Mouse (Mus musculus): Measurements from ENCODE around the gene Jmjd7.
A peak's percentile ranks its signal among the peaks of the same experiment; 100 is the strongest.

The Jmjd7 gene

DNA sequence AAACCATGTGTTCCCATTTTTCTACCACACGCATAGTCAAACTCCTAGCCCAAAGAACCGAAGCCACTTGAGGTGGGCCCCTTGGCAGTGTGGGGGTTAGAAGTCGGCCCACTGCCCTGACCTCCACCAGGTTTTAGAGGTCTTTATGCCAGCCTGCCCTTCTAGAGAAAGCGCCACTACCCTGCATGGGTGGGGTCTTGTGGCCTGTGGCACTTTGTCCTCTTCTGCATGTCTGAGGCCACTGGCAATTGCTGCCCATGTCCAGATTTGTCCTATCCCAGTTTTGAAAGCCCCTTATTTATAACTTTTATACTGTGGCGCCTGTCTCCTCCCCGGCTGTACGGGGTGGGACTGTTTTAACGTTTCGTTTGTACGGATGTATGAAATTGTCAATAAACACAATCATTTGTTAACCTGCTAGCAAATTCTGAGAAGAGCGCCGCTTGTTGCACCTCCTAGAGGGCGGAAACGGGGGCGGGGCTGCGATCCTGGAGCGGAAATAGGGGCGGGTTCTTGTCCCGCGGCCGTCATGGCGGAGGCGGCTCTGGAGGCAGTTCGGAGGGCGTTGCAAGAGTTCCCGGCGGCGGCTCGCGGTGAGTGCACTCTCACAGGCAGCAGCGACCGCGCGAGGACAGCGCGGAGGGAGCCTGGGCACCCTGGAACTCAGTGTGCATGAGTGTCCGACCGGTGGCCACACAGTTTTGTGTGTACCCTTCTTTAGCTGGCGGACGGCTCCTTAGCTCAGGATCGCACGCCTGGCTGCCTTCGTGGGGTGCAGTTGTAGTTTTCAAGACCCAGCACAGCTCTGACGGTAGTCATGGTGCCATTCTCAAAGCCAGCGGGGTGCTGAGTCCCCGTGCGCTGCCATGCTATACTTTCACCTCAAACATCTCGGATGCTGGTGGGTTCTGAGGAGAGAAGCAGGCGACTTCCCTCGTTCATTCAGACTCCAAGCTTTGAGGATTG, at the start of gene Jmjd7, which contains the start of gene Gm28042:
Gene Jmjd7, plus strand, starts transcription at position 500 of the 966 bp plus-strand sequence.
Gene Gm28042, plus strand, starts transcription at position 510 of the 966 bp plus-strand sequence.
- DNase-seq (ENCODE audit: low spot score): peak; percentile 89

DNA sequence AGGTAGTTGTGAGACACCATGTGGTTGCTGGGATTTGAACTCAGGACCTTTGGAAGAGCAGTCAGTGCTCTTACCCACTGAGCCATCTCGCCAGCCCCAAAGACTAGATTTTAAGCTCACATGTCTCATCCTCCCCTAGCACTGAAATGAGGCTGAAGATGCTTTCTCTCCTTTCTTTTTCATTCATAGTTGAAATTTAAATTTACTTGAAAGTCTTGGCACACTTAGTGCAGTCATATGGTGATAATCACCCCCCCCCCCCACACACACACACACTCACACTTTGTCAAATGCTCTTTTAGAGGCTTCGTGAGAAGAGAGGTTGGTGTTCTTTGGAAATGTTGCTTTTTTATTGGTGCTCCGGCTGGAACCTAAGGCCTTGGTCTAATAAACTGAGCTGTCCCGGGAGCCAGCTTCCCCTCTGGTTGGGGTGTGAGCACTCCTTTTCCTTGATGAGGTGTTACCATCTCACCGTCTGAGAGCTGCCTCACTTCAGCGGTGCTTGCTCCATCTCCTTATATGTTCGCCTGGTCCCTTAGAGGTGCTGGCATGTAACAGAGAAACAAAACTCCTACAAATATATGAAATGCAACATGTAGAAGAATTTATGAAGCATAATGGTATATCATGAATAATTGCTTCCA, 46.8 kb upstream of the Jmjd7 start:
- no peak for DNase-seq (ENCODE audit: low spot score)

DNA sequence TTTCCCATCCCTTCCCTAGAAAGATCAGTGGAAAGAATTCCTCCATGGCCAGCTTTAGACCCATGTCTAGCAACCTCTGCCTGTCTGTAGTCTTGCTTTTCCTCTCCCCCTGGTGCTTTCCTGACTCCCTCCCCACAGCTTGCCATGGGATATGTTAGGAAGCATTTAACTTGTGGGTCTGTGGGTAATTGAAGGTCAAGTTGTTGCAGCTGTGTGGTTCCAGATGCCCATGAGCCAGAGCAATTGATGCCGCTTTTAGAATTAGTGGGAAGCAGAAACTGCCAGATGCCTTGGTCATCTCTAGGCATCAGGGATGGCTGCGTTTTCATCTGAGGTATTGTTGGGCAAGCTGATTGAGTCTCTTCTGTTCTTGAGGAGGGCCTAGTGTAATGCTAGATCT, 45.7 kb upstream of the Jmjd7 start:
- DNase-seq (ENCODE audit: low spot score): peak; percentile 28

DNA sequence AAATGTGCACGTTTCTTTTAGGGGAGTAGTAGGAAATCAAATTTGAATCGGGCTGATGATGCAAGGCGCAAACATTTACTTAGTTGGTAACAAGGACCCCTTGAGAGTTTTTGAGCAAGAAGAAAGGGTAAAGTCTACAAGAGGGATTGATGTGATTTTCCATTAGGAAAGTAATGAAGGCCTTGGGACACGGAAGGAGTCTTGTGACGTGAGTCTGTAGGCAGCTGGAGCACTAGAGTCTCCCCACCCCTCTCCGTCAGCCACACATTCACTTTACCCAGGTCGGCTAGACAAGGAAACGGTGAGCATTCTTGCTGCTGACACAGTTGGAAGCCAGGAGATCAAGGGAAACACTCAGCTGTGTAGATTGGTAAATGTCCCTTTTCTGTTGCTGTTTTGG, 41.4 kb upstream of the Jmjd7 start:
- no peak for DNase-seq (ENCODE audit: low spot score)

DNA sequence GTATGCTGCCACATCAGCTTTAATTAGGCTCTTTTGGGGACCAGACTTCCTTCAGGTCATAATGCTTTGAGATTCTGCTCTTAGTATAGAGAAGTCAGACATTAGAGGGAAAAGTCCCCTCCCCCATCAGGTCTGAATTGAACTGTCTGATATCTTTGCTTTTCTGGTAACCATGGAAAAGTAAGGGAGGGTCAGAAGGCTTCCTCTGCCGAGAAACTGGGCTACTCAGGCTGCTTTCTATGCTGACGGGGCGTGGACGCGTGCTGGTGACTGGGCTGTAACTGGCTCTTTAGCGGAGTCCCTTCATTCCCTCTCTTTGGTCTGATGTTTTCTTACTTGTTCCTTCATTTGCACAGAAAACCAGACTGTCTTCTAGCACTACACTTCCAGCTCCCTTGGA, 40.9 kb upstream of the Jmjd7 start:
- no peak for DNase-seq (ENCODE audit: low spot score)

DNA sequence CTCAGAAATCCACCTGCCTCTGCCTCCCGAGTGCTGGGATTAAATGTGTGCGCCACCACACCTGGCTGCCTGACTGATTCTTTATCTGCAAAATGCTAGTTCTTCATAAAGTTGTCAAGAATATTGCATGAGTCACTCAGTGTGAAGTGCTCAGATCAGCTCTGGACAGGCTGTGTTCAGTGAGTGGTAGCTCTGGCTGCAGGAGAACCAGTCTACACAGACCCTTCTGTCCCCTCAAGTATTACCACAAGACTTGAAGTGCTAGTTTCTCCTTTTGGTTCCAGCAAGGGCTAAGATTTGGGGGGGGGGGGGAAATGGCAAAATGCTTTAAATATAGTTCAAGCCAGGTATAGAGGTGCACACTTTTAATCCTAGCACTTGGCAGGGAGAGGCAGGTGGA, 39.8 kb upstream of the Jmjd7 start:
- no peak for DNase-seq (ENCODE audit: low spot score)

DNA sequence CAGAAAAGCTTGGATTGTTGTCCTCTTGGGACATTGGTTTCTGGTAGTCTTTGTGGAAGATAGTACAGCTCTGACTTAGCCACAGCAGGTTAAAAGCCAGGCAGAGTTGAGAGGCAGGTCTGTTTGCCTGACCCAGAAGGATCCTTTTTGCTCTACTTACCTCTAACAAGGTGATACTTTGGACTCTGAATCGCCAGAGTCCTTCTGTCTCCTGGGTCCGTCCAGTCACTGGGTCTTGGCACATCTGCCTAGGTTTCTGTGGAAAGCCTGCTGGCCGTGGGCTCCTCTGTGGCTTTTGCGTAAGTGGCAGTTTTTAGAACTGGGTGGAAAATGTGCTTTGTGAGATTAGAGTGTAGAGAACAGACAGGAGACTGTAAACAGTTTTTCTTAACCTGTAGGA, 38.3 kb upstream of the Jmjd7 start:
- no peak for DNase-seq (ENCODE audit: low spot score)

DNA sequence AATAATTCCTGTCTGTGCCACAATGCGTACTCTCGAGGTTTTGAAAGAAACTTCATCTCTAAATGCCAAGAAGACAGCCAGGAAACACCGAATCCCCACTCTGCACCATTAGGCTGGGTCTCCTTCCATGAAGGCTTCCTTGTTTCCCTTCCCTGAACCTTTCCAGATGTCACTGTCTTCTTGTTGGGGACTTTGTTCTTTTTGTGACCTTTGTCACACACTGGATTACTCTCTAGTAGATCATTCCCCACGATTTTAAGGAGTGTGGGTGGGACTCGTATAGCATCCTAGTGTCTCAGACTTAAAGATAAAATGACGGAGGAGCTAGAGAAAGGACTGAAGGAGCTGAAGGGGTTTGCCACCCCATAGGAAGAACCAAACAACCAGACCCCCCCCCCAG, 36.4 kb upstream of the Jmjd7 start:
- DNase-seq (ENCODE audit: low spot score): no peak

DNA sequence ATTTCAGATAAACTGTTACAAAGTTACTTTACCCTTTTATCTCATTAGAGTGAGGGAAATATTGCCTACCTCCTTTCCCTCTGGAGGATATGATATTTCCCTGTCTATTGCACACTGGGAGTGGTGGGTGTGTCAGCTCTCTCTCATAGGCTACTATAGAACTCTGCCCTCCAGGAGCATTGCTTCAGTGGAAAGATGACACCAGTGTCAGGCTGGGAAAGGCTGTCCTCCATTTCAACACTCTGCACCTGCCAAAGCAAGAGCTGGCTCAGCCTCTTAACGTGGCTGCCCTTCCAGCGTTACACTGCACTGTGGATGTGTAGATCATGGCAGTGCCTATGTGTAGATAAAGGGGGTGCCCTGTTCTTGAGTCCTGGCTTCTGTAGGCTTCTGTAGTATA, 34.9 kb upstream of the Jmjd7 start:
- no peak for DNase-seq (ENCODE audit: low spot score)

DNA sequence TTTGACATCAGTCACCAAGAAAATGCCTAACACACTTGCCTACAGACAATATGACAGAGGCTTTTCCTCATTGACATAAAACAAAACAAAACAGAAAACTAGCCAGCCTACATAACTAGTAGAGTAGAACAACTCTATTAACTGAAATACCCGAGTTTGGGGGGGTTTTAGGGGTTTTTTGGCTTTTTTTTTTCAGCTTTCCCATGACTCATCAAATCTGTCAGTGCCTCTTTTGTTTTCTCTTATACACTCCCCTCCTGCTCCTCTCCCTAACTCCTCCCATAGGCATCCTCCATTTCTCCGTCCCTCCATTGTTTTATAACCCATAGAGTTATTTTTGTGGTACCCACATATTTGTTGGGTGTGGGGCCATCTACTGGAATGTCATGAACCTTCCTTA, 33.8 kb upstream of the Jmjd7 start:
- no peak for DNase-seq (ENCODE audit: low spot score)

DNA sequence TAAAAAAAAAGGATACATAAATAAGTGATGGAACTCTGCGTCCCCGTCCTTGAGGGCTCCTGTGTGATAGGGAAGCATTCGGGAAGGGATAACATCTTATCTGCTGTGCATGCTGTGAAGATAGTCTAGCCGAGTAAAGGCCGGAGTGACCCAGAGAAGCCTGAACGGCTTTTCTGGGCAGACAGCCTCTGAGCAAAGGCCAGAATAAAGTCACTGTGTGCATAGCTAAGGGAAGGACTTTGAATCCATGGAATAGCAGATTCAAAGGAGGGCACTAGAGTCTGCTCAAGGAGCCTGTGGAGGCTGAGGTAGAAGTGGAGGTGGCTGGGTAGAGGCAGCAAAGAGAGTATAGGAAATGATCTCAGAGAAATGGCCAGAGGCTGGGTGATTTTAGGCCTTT, 32.4 kb upstream of the Jmjd7 start:
- no peak for DNase-seq (ENCODE audit: low spot score)

DNA sequence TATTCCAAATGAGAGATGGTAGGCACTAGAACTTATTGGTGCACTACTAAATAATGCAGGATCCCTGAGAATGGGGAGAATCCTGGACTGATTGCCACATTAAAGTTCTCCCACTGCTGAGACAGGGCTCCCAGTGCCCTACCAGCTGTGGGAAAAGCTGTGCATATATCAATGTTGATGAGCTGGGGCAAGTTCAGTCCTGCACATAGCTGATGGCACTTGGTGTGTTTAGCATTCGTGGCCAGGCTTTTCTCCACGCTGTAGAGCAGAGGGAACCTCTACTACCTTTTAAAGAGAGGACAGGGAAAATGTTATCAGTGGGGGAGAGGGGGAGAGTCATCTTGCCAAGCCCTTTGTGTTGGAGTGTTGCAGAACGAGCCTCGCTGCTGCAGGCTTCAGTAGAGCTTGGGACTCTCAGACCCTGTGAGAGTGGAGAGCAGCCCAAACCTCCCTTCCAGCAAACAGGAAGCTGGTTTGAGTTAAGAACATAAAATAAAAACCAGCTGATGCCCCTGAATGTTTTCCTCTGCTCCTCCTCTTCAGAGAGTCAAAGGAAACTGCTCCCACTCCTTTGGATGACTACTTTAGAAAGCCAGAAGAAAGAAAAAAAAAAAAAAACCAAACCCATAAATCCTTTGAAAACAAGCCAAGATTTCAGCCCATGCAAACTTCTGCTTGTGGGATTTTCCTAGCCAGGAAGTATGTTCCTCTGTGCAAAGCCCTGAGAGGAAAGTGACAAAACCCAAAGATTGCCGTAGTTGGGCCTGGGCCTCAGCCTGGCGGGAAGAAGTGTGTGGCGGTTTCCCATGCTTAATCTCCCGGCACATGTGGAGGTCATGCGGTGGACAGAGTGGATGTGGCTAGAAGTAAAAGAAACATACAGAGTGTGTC, 31.6 kb upstream of the Jmjd7 start:
- no peak for DNase-seq (ENCODE audit: low spot score)

DNA sequence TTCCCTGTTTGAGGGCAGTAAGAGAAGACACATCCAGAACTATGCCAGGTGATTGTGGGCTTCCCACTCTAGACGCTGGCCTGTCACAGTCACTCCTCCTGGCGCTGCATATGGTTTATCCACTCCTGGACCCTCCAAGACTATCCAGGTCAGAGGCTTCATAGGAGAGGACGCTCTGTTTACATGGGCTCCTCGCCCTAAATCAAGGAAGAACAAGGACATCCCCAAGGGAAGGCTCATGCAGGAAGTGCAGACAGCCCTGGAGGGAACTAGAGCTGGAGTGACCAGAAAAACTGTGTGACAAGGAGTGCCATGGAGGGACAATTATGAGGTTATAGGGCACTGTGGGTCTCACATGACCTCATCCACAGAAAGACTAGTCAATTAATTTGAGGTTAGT, 29.9 kb upstream of the Jmjd7 start:
- no peak for DNase-seq (ENCODE audit: low spot score)

DNA sequence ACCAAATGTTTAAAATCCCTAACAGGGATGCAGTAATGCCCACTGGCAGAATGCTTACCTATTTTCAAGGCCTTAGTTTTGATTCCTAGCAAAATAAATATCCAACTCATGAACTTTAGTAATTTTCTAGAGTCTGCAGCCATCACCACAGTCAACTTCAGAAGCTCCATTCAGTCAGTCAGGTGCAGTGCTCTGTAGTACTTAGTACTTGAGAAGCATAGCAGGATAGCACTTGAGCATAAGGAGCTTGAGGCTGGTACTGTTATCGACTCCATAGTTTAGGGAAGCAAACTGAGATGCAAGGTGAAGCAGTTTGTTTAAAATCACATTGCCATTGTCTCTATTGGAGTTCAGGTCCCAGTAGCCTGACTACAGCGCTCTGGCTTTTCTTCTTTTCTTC, 27.6 kb upstream of the Jmjd7 start:
- no peak for DNase-seq (ENCODE audit: low spot score)

DNA sequence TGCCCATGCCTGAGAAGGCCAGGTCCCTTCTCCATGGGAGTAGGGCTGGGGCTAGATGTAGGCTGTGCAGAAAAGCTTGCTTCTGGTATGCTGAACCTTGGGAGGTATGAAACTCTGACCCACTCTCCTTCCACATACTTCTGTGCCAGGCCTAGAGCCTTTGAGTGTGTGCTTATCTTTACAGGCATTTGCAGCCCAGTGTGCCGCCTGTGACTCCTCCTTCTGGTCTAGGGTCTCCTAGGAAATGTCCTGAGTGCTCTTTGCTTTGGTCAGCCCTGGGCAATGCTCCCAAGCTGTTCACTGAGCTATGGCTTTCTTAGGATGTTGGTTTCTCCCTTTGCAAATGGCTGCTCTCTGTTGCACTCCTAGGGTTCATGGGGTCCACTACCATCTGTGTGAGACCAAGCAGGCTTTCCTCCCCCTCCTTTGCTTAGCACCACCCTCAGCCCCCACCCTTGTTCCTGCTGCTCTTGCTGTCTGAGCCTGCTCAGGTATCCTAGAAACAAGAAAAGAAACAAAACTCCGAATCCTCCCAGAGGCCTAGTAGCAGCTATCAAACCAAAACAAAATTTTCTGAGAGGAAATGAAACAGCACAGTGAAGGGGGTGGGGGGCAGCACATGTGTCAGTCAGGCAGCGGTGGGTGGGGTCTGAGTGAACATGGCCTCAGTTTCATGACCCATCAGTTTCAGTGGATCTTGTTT, 26.2 kb upstream of the Jmjd7 start:
- no peak for DNase-seq (ENCODE audit: low spot score)

DNA sequence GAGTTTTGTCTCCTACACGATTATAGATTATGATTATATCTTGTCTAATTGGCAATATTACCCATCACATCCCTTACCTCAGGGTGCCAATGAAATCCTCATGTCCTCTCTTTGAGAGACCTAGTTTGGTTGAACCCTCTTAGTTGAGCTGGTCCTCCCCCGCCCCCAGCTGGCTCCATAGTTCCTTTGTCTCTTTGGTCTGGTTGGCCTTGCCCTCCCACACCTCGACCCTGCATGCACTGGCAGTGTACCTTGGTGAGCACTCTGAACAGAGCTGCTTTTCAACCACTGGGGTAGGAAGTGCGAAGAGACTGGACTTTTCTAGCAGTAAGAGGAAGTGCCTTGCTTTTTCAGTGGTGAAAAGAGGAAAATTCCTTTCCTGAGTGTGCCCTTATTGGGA, 25.3 kb upstream of the Jmjd7 start:
- no peak for DNase-seq (ENCODE audit: low spot score)

DNA sequence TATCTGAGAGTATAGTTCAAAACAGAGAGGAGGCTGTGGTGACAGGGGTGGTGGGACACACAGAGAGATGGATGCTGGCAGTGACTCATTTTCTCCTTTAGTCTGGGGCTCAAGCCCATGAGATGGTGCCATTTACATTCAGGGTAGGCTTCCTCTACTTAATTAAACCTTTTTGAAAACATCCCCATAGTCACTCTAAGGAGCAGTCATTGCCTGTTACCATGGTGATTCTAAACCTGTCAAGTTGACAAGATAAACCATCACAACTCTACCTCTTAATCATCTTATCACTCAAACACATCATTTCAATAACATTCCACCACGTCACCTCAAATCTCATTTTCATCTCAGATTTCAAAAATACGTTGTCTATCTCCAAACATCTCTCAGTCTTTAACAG, 23.3 kb upstream of the Jmjd7 start:
- no peak for DNase-seq (ENCODE audit: low spot score)

DNA sequence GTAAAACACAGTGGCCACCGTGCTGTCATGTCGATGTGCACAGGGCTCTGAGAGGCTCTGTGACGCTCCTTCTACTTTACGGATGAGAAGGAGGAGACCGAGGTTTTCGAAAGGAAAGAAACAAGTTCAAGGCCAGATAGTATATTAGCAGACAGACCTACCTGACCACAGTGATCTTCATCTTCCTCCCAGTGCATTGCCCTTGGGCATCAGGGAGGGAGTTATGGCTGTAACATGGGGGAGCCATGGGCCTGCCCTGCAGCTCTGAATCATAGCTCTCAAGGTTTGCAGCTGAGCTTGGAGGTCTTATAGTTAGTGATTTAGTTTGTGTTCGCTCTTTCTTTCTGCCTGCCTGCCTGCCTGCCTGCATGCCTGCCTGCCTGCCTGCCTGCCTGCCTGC, 20.6 kb upstream of the Jmjd7 start:
- DNase-seq (ENCODE audit: low spot score): no peak

DNA sequence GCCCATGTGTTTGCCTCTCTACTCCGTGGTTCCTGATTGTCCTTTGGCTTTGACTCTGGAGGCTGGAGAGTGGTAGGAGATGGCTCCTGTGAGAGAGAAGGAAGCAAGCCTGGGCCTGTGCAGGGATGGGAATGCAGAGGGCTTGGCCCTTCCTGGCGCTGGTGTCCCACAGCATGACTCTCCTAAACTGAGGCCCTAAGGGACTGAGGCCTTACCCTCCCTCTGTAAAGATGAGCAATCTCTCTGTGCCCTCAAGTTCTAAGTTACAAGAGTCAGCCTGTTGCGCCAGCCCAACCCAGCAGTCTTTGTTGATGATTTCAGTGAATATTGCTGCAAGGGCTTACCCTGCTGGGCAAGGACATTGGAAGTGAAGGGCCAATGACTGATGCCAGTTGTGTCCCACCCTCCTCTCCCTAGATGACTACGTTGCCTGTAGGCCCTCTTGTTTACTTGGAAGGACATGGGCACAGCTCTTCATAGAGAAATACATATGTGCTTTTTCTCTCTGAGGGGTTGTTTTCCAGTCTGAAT, 19.5 kb upstream of the Jmjd7 start:
- no peak for DNase-seq (ENCODE audit: low spot score)

DNA sequence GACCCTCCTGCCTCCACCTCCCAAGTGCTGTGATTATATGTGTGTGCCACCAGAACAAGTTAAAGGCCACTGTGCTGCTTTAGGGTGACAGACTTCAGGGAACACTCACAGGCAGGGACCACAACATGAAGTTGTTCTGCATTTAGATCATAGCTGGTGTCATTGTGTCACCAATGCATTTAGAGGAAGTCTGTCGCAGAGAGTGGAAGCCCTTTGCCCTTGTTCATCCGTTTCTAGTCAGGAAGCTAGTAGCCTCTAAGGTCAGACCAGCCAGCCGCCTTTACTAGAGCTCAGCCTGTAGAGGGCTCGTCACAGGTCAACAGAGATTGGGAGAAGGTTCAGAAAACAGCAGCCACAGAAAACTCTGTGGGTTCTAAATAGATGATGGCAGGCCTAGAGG, 18.6 kb upstream of the Jmjd7 start:
- DNase-seq (ENCODE audit: low spot score): no peak

DNA sequence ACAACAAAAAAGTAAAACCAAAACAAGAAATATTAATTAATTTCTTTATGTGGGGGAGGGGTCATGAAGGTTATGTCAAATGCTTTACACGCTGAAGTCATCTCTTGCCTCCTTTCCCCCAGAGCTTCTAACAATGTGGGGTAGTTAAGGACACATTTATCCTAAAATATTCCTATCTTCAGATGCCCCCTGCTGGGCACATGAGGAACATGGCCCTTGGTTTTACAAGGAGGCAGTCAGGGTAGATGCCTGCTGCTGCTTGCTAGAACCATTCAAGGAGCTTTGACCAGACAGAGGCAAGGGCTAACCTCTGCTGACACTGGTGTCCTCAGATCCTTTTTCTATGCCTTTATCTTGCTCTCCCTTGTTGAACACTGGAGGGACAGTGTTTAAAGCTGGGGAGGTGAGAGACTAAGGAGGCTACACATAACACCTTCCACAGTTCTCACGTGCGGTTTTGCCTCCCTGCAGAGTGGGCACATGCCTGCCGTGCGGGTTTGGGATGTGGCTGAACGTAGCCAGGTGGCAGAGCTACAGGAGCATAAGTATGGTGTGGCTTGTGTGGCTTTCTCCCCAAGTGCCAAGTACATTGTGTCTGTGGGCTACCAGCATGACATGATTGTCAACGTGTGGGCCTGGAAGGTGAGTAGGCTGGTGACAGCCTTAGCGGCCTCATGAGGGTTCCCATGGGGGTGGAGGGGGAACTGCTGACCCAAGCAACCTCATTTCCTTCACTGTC, 15.7 kb upstream of the Jmjd7 start:
- peak; percentile 69 for DNase-seq (ENCODE audit: low spot score)
